Mouse (Mus musculus): ENCODE data around the gene Klhl29. TPM values are rescaled to one million over a fixed set of nuclear protein-coding genes. Genes with fewer than 3 reads are reported as not detected.
A peak's percentile ranks its signal among the peaks of the same experiment; 100 is the strongest.

The Klhl29 gene
- total RNA-seq, 1 experiment: 0.22 TPM

DNA sequence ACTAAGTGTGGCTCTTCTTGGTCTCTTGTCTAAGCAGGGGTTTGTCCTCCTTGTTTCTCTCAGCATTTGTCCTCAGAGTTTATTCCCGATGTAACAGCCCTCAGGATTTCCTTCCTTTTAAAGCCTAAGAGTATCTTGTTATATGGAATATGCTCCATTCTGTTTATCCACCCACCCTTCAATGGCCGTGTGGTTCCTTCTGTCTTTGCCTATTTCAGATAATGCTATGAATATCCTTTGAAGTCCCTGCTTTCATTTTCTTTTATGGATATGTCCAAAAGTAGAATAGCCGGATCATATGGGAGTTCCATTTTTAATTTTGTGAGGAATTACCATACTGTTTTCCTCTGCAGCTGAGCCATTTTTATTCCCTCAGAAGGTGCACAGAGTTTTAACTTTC, 305.4 kb downstream of the Klhl29 start:
- Histone ChIP-seq H3K4me3 (ENCODE audit: insufficient read depth in 1 of 2, low read depth in 1 of 2, low read length in 2 of 2, poor library complexity in 1 of 2, severe bottlenecking in 1 of 2) (no peak overlapping the region), H3K36me3 (ENCODE audit: control insufficient read depth, insufficient read depth, low read length, poor library complexity, severe bottlenecking) (no peaks in the 10 kb centered on the region), H3K4me1 (ENCODE audit: control insufficient read depth in 2 of 2, insufficient read depth in 2 of 2, low read length in 2 of 2, poor library complexity in 1 of 2) (peaks cover 3 to 8% of the 10 kb centered on the region in 2 experiments; a peak in 3 of 4 replicates), H3K9me3 (ENCODE audit: control insufficient read depth, insufficient read depth, low read depth, low read length) (no peaks in the 10 kb centered on the region), H3K9ac (ENCODE audit: insufficient read depth, low read depth, low read length, poor library complexity, severe bottlenecking) (no peak overlapping the region), H3K27ac (ENCODE audit: insufficient read depth, low read depth, low read length, poor library complexity, severe bottlenecking) (no peak overlapping the region)
- TF ChIP-seq MAFK (IDR thresholded peaks at IDR 0.05; ENCODE audit: insufficient read depth, low read depth, low read length): no peak
- TF ChIP-seq HCFC1 (IDR thresholded peaks at IDR 0.05; ENCODE audit: borderline replicate concordance, insufficient read depth, low read length): no peak
- no peak for TF ChIP-seq CHD2 (IDR thresholded peaks at IDR 0.05; ENCODE audit: low read depth, low read length)
- TF ChIP-seq ZNF384 (IDR thresholded peaks at IDR 0.05; ENCODE audit: low read depth, low read length): no peak
- no peak for TF ChIP-seq ZC3H11A (IDR thresholded peaks at IDR 0.05; ENCODE audit: borderline replicate concordance, low read depth, low read length)
- DNase-seq (ENCODE audit: low read depth, low spot score): no peak
- in situ Hi-C loops (cut with MboI; ENCODE audit: low sequenced_read_pairs in 2 of 2, unreplicated experiment in 2 of 2): no loop called here

DNA sequence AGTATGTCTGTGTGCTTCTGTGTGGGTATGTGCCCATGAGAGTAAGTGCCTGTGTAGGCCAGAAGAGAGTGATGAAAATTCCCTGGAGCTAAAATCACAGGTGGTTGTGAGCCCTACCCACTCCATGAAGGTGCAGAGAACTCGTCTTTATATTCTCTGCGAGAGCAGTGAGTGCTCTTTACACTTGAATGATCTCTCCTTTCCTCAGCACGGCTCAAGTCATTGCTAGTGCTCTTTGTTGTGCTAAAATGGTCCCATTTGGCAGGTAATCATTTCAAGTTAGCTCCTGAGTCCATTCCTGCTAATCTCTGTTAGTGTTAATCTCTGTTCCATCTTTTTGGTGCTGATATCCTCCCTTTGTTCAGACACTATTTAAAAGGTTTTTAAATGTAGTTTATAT, 307.9 kb downstream of the Klhl29 start:
- H3K27ac ChIP-seq (ENCODE audit: insufficient read depth, low read depth, low read length, poor library complexity, severe bottlenecking): no peak overlapping the region
- H3K9ac ChIP-seq (ENCODE audit: insufficient read depth, low read depth, low read length, poor library complexity, severe bottlenecking): no peak overlapping the region
- H3K36me3 ChIP-seq (ENCODE audit: control insufficient read depth, insufficient read depth, low read length, poor library complexity, severe bottlenecking): no peaks in the 10 kb centered on the region
- peaks cover 3 to 8% of the 10 kb centered on the region in 2 experiments; a peak in 3 of 4 replicates for H3K4me1 ChIP-seq (ENCODE audit: control insufficient read depth in 2 of 2, insufficient read depth in 2 of 2, low read length in 2 of 2, poor library complexity in 1 of 2)
- no peak overlapping the region for H3K4me3 ChIP-seq (ENCODE audit: insufficient read depth in 1 of 2, low read depth in 1 of 2, low read length in 2 of 2, poor library complexity in 1 of 2, severe bottlenecking in 1 of 2)
- H3K9me3 ChIP-seq (ENCODE audit: control insufficient read depth, insufficient read depth, low read depth, low read length): no peaks in the 10 kb centered on the region
- in situ Hi-C loops (cut with MboI; ENCODE audit: low sequenced_read_pairs in 2 of 2, unreplicated experiment in 2 of 2): no loop called here
- DNase-seq (ENCODE audit: low read depth, low spot score): peak; percentile 54
- TF ChIP-seq ZC3H11A (IDR thresholded peaks at IDR 0.05; ENCODE audit: borderline replicate concordance, low read depth, low read length) (no peak), HCFC1 (IDR thresholded peaks at IDR 0.05; ENCODE audit: borderline replicate concordance, insufficient read depth, low read length) (no peak), ZNF384 (IDR thresholded peaks at IDR 0.05; ENCODE audit: low read depth, low read length) (0 out of 2 replicates have a peak, but pooled peaks have one; percentile 15), CHD2 (IDR thresholded peaks at IDR 0.05; ENCODE audit: low read depth, low read length) (no peak), MAFK (IDR thresholded peaks at IDR 0.05; ENCODE audit: insufficient read depth, low read depth, low read length) (no peak)

- Histone ChIP-seq H3K9me3 (ENCODE audit: control insufficient read depth, insufficient read depth, low read depth, low read length) (no peaks in the 10 kb centered on the region), H3K4me1 (ENCODE audit: control insufficient read depth in 2 of 2, insufficient read depth in 2 of 2, low read length in 2 of 2, poor library complexity in 1 of 2) (no peaks in the 10 kb centered on the region), H3K4me3 (ENCODE audit: insufficient read depth in 1 of 2, low read depth in 1 of 2, low read length in 2 of 2, poor library complexity in 1 of 2, severe bottlenecking in 1 of 2) (no peak overlapping the region), H3K9ac (ENCODE audit: insufficient read depth, low read depth, low read length, poor library complexity, severe bottlenecking) (no peak overlapping the region), H3K27ac (ENCODE audit: insufficient read depth, low read depth, low read length, poor library complexity, severe bottlenecking) (no peak overlapping the region), H3K36me3 (ENCODE audit: control insufficient read depth, insufficient read depth, low read length, poor library complexity, severe bottlenecking) (0 out of 2 replicates have a peak, but pooled peaks cover 1% of the 10 kb centered on the region)
- in situ Hi-C loops (cut with MboI; ENCODE audit: low sequenced_read_pairs in 2 of 2, unreplicated experiment in 2 of 2): no loop called here
- TF ChIP-seq ZNF384 (IDR thresholded peaks at IDR 0.05; ENCODE audit: low read depth, low read length) (peak; percentile 91), HCFC1 (IDR thresholded peaks at IDR 0.05; ENCODE audit: borderline replicate concordance, insufficient read depth, low read length) (no peak)
- no peak for DNase-seq (ENCODE audit: low read depth, low spot score)
Measured at GRCm38 (mm10) chr12:5048104-5048503, 327.4 kb downstream of the Klhl29 start.

GRCm38 (mm10) chr12:5044141-5044540, 331.3 kb downstream of the Klhl29 start:
- TF ChIP-seq CHD2 (IDR thresholded peaks at IDR 0.05; ENCODE audit: low read depth, low read length) (no peak), ZNF384 (IDR thresholded peaks at IDR 0.05; ENCODE audit: low read depth, low read length) (no peak), HCFC1 (IDR thresholded peaks at IDR 0.05; ENCODE audit: borderline replicate concordance, insufficient read depth, low read length) (no peak), ZC3H11A (IDR thresholded peaks at IDR 0.05; ENCODE audit: borderline replicate concordance, low read depth, low read length) (no peak), MAFK (IDR thresholded peaks at IDR 0.05; ENCODE audit: insufficient read depth, low read depth, low read length) (no peak)
- H3K9me3 ChIP-seq (ENCODE audit: control insufficient read depth, insufficient read depth, low read depth, low read length): no peaks in the 10 kb centered on the region
- H3K9ac ChIP-seq (ENCODE audit: insufficient read depth, low read depth, low read length, poor library complexity, severe bottlenecking): no peak overlapping the region
- H3K36me3 ChIP-seq (ENCODE audit: control insufficient read depth, insufficient read depth, low read length, poor library complexity, severe bottlenecking): 0 out of 2 replicates have a peak, but pooled peaks cover 1% of the 10 kb centered on the region
- H3K4me1 ChIP-seq (ENCODE audit: control insufficient read depth in 2 of 2, insufficient read depth in 2 of 2, low read length in 2 of 2, poor library complexity in 1 of 2): no peaks in the 10 kb centered on the region
- DNase-seq (ENCODE audit: low read depth, low spot score): peak; percentile 34
- H3K4me3 ChIP-seq (ENCODE audit: insufficient read depth in 1 of 2, low read depth in 1 of 2, low read length in 2 of 2, poor library complexity in 1 of 2, severe bottlenecking in 1 of 2): peak overlapping the region; percentile 36 to 55; a peak in 2 of 4 replicates
- in situ Hi-C loops (cut with MboI; ENCODE audit: low sequenced_read_pairs in 2 of 2, unreplicated experiment in 2 of 2): no loop called here
- no peak overlapping the region for H3K27ac ChIP-seq (ENCODE audit: insufficient read depth, low read depth, low read length, poor library complexity, severe bottlenecking)

GRCm38 (mm10) chr12:5038008-5038407, 337.5 kb downstream of the Klhl29 start:
- no peaks in the 10 kb centered on the region for H3K4me1 ChIP-seq (ENCODE audit: control insufficient read depth in 2 of 2, insufficient read depth in 2 of 2, low read length in 2 of 2, poor library complexity in 1 of 2)
- no peak overlapping the region for H3K4me3 ChIP-seq (ENCODE audit: insufficient read depth in 1 of 2, low read depth in 1 of 2, low read length in 2 of 2, poor library complexity in 1 of 2, severe bottlenecking in 1 of 2)
- TF ChIP-seq CHD2 (IDR thresholded peaks at IDR 0.05; ENCODE audit: low read depth, low read length) (no peak), ZNF384 (IDR thresholded peaks at IDR 0.05; ENCODE audit: low read depth, low read length) (no peak), ZC3H11A (IDR thresholded peaks at IDR 0.05; ENCODE audit: borderline replicate concordance, low read depth, low read length) (no peak), HCFC1 (IDR thresholded peaks at IDR 0.05; ENCODE audit: borderline replicate concordance, insufficient read depth, low read length) (no peak), MAFK (IDR thresholded peaks at IDR 0.05; ENCODE audit: insufficient read depth, low read depth, low read length) (no peak)
- no peak overlapping the region for H3K27ac ChIP-seq (ENCODE audit: insufficient read depth, low read depth, low read length, poor library complexity, severe bottlenecking)
- no peak for DNase-seq (ENCODE audit: low read depth, low spot score)
- H3K9ac ChIP-seq (ENCODE audit: insufficient read depth, low read depth, low read length, poor library complexity, severe bottlenecking): no peak overlapping the region
- H3K36me3 ChIP-seq (ENCODE audit: control insufficient read depth, insufficient read depth, low read length, poor library complexity, severe bottlenecking): peaks cover 2% of the 10 kb centered on the region
- H3K9me3 ChIP-seq (ENCODE audit: control insufficient read depth, insufficient read depth, low read depth, low read length): no peaks in the 10 kb centered on the region
- in situ Hi-C loops (cut with MboI; ENCODE audit: low sequenced_read_pairs in 2 of 2, unreplicated experiment in 2 of 2): no loop called here

Data from ES-E14 (cell line).